Mouse (Mus musculus) liver (tissue): ENCODE results near the gene Trpm1.

Source experiments
- DNase-seq: peaks from one replicate; pipeline ENCODE4 v3.0.0-alpha.2; 2020; ENCODE audit warnings: mixed read lengths

Gene Trpm1

DNA sequence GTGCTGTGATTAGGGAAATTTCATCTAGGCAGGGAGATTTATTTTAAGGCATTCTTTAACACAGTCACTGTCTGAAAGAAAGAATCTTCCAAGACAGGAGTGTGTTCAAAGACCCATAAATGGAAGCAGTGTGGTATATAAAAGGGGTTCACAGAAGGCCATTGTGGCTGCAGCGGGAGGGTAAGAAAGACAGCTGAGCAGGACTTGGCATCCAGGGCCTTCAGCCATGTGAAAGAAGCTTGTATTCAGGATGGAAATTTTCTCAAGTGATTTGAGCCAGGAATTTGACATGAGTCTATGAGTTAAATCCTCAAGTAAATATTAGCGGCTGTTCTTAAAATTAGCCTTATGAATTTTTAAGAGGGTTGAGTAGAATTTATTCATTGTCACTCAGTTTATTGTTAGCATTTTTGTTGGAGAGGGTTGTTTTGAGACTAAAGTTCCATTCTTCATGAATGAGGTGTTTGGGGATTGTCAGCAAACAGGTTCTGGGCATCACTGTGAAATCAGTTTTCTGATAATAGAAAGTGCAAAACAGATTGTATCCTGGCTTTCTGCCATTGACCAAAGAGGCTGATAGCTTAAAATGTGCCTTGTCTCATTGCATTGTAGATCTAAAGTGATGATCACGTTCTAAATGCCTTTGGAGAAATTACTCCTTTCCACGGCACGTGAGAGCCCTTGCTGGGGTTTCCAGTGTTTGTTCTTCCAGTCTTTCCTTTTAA is 142.8 kb downstream of the Trpm1 start:
- no peak for DNase-seq

GRCm38 (mm10) chr7:64310241-64310640 is 156.6 kb downstream of the Trpm1 start:
- no peak for DNase-seq

DNA sequence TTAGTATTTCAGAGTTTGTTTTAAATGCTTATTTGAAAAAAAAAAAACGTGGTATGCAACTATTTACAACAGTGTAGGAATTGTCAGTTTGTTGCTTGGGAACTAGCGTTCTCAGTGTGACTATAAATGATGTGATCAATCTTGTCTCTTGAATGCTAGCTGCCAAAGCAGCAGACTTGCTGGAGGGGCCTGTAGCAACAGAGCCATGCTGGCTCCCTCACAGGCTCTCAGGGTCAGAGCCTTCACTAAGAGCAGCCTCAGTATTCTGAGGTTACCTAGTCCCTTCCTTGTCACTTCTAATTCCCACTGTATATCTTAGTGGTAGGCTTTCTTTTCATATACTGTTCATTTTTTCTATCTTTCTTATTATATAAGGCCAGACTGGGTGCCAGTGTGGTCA is 157.1 kb downstream of the Trpm1 start:
- DNase-seq = no peak

GRCm38 (mm10) chr7:64312811-64313210 is 159.2 kb downstream of the Trpm1 start:
- no peak for DNase-seq
